Mouse (Mus musculus) MEL (cell line): ENCODE results near the gene Ubc. TPM values are rescaled to one million over a fixed set of nuclear protein-coding genes. Genes with fewer than 3 reads are reported as not detected.

ENCODE experiments used
- DNase-seq: peaks from one replicate; pipeline ENCODE4 v3.0.0; 2011; ENCODE audit warnings: low read depth, low spot score
- H3K27ac ChIP-seq: 2 replicates; pipeline ENCODE4 v1.5.1; 2012; ENCODE audit warnings: low read depth, mild to moderate bottlenecking, control low read depth, low read length, moderate library complexity; ENCODE audit not compliant: control insufficient read depth
- H3K27me3 ChIP-seq, 2 experiments: fragments of 150-350 bp in 1 of 2; sonication (generic) in 1 of 2; 2 replicates each; pipeline ENCODE4 v1.6.1; 2012; ENCODE audit warnings: low read length in 2 of 2, mild to moderate bottlenecking in 2 of 2, improper control_type of control experiment in 1 of 2, moderate library complexity in 1 of 2; ENCODE audit not compliant: insufficient read depth in 2 of 2, control insufficient read depth in 1 of 2
- H3K36me3 ChIP-seq, 2 experiments: 2 replicates each; pipeline ENCODE4 v1.6.1; 2012 to 2014; ENCODE audit warnings: low read length in 2 of 2, improper control_type of control experiment in 1 of 2, inconsistent platforms in 1 of 2, mild to moderate bottlenecking in 1 of 2; ENCODE audit not compliant: insufficient read depth in 2 of 2, control insufficient read depth in 1 of 2
- H3K4me1 ChIP-seq, 2 experiments: fragments of 150-350 bp in 1 of 2; sonication (generic) in 1 of 2; 2 replicates each; pipeline ENCODE4 v1.6.1; 2012; ENCODE audit warnings: low read length in 2 of 2, improper control_type of control experiment in 1 of 2, mild to moderate bottlenecking in 1 of 2; ENCODE audit not compliant: insufficient read depth in 2 of 2, control insufficient read depth in 1 of 2
- H3K4me3 ChIP-seq, 2 experiments: fragments of 150-350 bp in 1 of 2; sonication (generic) in 1 of 2; 2 replicates each; pipeline ENCODE4 v1.5.1; 2012; ENCODE audit warnings: low read depth in 2 of 2, low read length in 2 of 2, mild to moderate bottlenecking in 2 of 2, moderate library complexity in 2 of 2, control low read depth in 1 of 2, improper control_type of control experiment in 1 of 2; ENCODE audit not compliant: control insufficient read depth in 1 of 2, insufficient read depth in 1 of 2
- H3K79me2 ChIP-seq: 2 replicates; pipeline ENCODE4 v1.6.1; 2012; ENCODE audit warnings: mild to moderate bottlenecking, low read length, moderate library complexity; ENCODE audit not compliant: control insufficient read depth, poor library complexity, insufficient read depth
- H3K9ac ChIP-seq: 2 replicates; pipeline ENCODE4 v1.6.1; 2012; ENCODE audit warnings: low read depth, mild to moderate bottlenecking, control low read depth, low read length, moderate library complexity; ENCODE audit not compliant: control insufficient read depth, poor library complexity, severe bottlenecking
- H3K9me3 ChIP-seq: fragments of 150-350 bp; sonication (generic); replicated peaks from 2 replicates; pipeline ENCODE4 v1.6.1; 2012; ENCODE audit warnings: mild to moderate bottlenecking, low read length, improper control_type of control experiment, moderate library complexity; ENCODE audit not compliant: insufficient read depth
- E2F4 ChIP-seq: IDR thresholded peaks from 2 replicates; pipeline ENCODE4 v1.6.1; 2011; ENCODE audit warnings: low read depth, low read length, improper control_type of control experiment, borderline replicate concordance
- ELF1 ChIP-seq: IDR thresholded peaks from 2 replicates; pipeline ENCODE4 v1.6.1; 2014; ENCODE audit warnings: low read depth, mild to moderate bottlenecking, inconsistent platforms, low read length, improper control_type of control experiment, moderate library complexity
- ETS1 ChIP-seq: IDR thresholded peaks from 2 replicates; pipeline ENCODE4 v1.6.1; 2012; ENCODE audit warnings: low read depth, mild to moderate bottlenecking, inconsistent platforms, low read length, improper control_type of control experiment, moderate library complexity
- GATA1 ChIP-seq: IDR thresholded peaks from 2 replicates; pipeline ENCODE4 v1.6.1; 2011; ENCODE audit warnings: low read depth, low read length, improper control_type of control experiment
- MAFK ChIP-seq: IDR thresholded peaks from 2 replicates; pipeline ENCODE4 v1.6.1; 2011; ENCODE audit warnings: low read depth, mild to moderate bottlenecking, low read length, improper control_type of control experiment, borderline replicate concordance
- MXI1 ChIP-seq: IDR thresholded peaks from 2 replicates; pipeline ENCODE4 v1.6.1; 2011; ENCODE audit warnings: mild to moderate bottlenecking, low read depth, low read length, improper control_type of control experiment
- MYB ChIP-seq: IDR thresholded peaks from 2 replicates; pipeline ENCODE4 v1.6.1; 2011; ENCODE audit warnings: mild to moderate bottlenecking, low read depth, low read length, improper control_type of control experiment
- NELFE ChIP-seq: IDR thresholded peaks from 2 replicates; pipeline ENCODE4 v1.6.1; 2011; ENCODE audit warnings: low read depth, low read length, improper control_type of control experiment
- POLR2A ChIP-seq, 2 experiments: IDR thresholded peaks; 2 replicates each; pipeline ENCODE4 v1.6.1; 2011 to 2012; ENCODE audit warnings: low read length in 2 of 2, mild to moderate bottlenecking in 2 of 2, control low read depth in 1 of 2, improper control_type of control experiment in 1 of 2, low read depth in 1 of 2, moderate library complexity in 1 of 2; ENCODE audit not compliant: control insufficient read depth in 1 of 2, insufficient read depth in 1 of 2, poor library complexity in 1 of 2
- POLR2AphosphoS5 ChIP-seq: IDR thresholded peaks from 2 replicates; pipeline ENCODE4 v1.6.1; 2012; ENCODE audit warnings: low read depth, borderline replicate concordance, mild to moderate bottlenecking, inconsistent platforms, low read length, moderate library complexity, mixed read lengths
- TAL1 ChIP-seq: IDR thresholded peaks from 2 replicates; pipeline ENCODE4 v1.6.1; 2012; ENCODE audit warnings: mild to moderate bottlenecking, inconsistent platforms, low read length, moderate library complexity, mixed read lengths
- TBP ChIP-seq: IDR thresholded peaks from 2 replicates; pipeline ENCODE4 v1.8.0; 2011; ENCODE audit warnings: low read depth, low read length, improper control_type of control experiment
- UBTF ChIP-seq: IDR thresholded peaks from 2 replicates; pipeline ENCODE4 v1.6.1; 2012; ENCODE audit warnings: low read depth, mild to moderate bottlenecking, inconsistent platforms, low read length, improper control_type of control experiment, moderate library complexity, borderline replicate concordance; ENCODE audit not compliant: insufficient read depth
- USF1 ChIP-seq: IDR thresholded peaks from 2 replicates; pipeline ENCODE4 v1.6.1; 2014; ENCODE audit warnings: low read depth, mild to moderate bottlenecking, inconsistent platforms, low read length, improper control_type of control experiment, moderate library complexity
- ZKSCAN1 ChIP-seq: IDR thresholded peaks from 2 replicates; pipeline ENCODE4 v1.6.1; 2012; ENCODE audit warnings: low read depth, mild to moderate bottlenecking, inconsistent platforms, low read length, improper control_type of control experiment, moderate library complexity
- ZMIZ1 ChIP-seq: IDR thresholded peaks from 2 replicates; pipeline ENCODE4 v1.6.1; 2012; ENCODE audit warnings: low read depth, mild to moderate bottlenecking, inconsistent platforms, low read length, improper control_type of control experiment, moderate library complexity
- ZNF384 ChIP-seq: IDR thresholded peaks from 2 replicates; pipeline ENCODE4 v1.6.1; 2012; ENCODE audit warnings: low read depth, mild to moderate bottlenecking, inconsistent platforms, low read length, improper control_type of control experiment
- polyA plus RNA-seq, 2 experiments: library from polyadenylated mRNA; stranded (reverse) in 1 of 2; unstranded in 1 of 2; fragments of >175 nt in 1 of 2; fragments of >200 nt in 1 of 2; gene quantifications; 2 replicates each; pipeline versions ENCODE4 v1.2.1 to v1.2.4; 2012; ENCODE audit warnings: low replicate concordance in 2 of 2, low read depth in 1 of 2; ENCODE audit not compliant: insufficient read length in 2 of 2, insufficient read depth in 1 of 2, missing spikeins in 1 of 2
- total RNA-seq: library from RNA; depleted of rRNA; stranded (reverse); fragments of 300-350 nt; gene quantifications from 2 replicates; pipeline ENCODE4 v1.2.3, GENCODE M21; 2012

Ubc gene
- total and polyA plus RNA-seq, 3 experiments, result 113 to 1,075 (median 511) TPM

GRCm38 (mm10) chr5:125402476-125402875, 12.5 kb upstream of the Ubc start:
- Histone ChIP-seq H3K9me3 (no peaks in the 10 kb centered on the region), H3K4me3 (no peak overlapping the region), H3K27ac (no peak overlapping the region), H3K9ac (no peak overlapping the region), H3K27me3 (no peaks in the 10 kb centered on the region), H3K36me3 (no peaks in the 10 kb centered on the region), H3K79me2 (no peaks in the 10 kb centered on the region; the same call in 1 of the 2 replicates), H3K4me1 (peaks cover 0 to 4% of the 10 kb centered on the region in 2 experiments; a peak in 1 of 4 replicates)
- no peak for TF ChIP-seq POLR2AphosphoS5
- no peak for TF ChIP-seq GATA1
- no peak for TF ChIP-seq MYB
- no peak for TF ChIP-seq MAFK
- DNase-seq, result no peak

- peaks cover 0 to 4% of the 10 kb centered on the region in 2 experiments; a peak in 1 of 4 replicates for H3K4me1 ChIP-seq
- H3K36me3 ChIP-seq, result no peaks in the 10 kb centered on the region
- no peak overlapping the region for H3K4me3 ChIP-seq
- no peak overlapping the region for H3K9ac ChIP-seq
- no peaks in the 10 kb centered on the region for H3K9me3 ChIP-seq
- H3K27ac ChIP-seq, result no peak overlapping the region
- H3K27me3 ChIP-seq, result no peaks in the 10 kb centered on the region
- no peaks in the 10 kb centered on the region; the same call in 1 of the 2 replicates for H3K79me2 ChIP-seq
- no peak for DNase-seq
- TF ChIP-seq E2F4, result no peak
- peak; percentile 53 for TF ChIP-seq ZNF384
Observed at GRCm38 (mm10) chr5:125400903-125401302, 10.9 kb upstream of the Ubc start.

GRCm38 (mm10) chr5:125395008-125395407, 5.0 kb upstream of the Ubc start:
- H3K27me3 ChIP-seq, result no peaks in the 10 kb centered on the region
- H3K4me3 ChIP-seq, result peak overlapping the region; percentile 61 to 86
- peak; percentile 56 for DNase-seq
- peak overlapping the region; percentile 99 for H3K27ac ChIP-seq
- H3K36me3 ChIP-seq, result peaks cover 0 to 30% of the 10 kb centered on the region in 2 experiments; a peak in 2 of 4 replicates
- no peaks in the 10 kb centered on the region for H3K9me3 ChIP-seq
- H3K9ac ChIP-seq, result peak overlapping the region; percentile 83
- TF ChIP-seq MAFK, result no peak
- no peak for TF ChIP-seq ZKSCAN1
- TF ChIP-seq ELF1, result no peak
- 0 out of 2 replicates have a peak, but pooled peaks have one; percentile 15 for TF ChIP-seq MXI1
- no peak for TF ChIP-seq GATA1
- no peak for TF ChIP-seq ETS1
- TF ChIP-seq USF1, result peak; percentile 4; the same call in 1 of the 2 replicates
- no peak for TF ChIP-seq UBTF
- no peak for TF ChIP-seq NELFE
- peak; percentile 41 to 44; a peak in 2 of 4 replicates for TF ChIP-seq POLR2A (IDR thresholded peaks at IDR 0.05; ENCODE audit: control insufficient read depth in 1 of 2, insufficient read depth in 1 of 2, low read depth in 1 of 2, low read length in 2 of 2, poor library complexity in 1 of 2)
- peak; percentile 52; the same call in 1 of the 2 replicates for TF ChIP-seq TBP
- no peak for TF ChIP-seq ZMIZ1
- no peak for TF ChIP-seq TAL1
- H3K79me2 ChIP-seq, result peaks cover 6% of the 10 kb centered on the region; the same call in 1 of the 2 replicates
- peaks cover 6 to 37% of the 10 kb centered on the region in 2 experiments for H3K4me1 ChIP-seq
